Mouse (Mus musculus) stomach, embryonic 16.5 days (tissue): ENCODE results near the gene Tuba1b. TPM values are rescaled to one million over a fixed set of nuclear protein-coding genes. Genes with fewer than 3 reads are reported as not detected.

Experiments
- ATAC-seq: fragments of 200-750 bp; cut with Nextera tagmentation; 2 replicates; pipeline ENCODE4 v1.8.0; 2017; ENCODE audit warnings: moderate number of reproducible peaks, moderate TSS enrichment; ENCODE audit not compliant: insufficient read depth, low FRiP score
- H3K27ac ChIP-seq: fragments of 300-500 bp; sonication (generic); 2 replicates; pipeline ENCODE4 v1.5.1; 2014; ENCODE audit warnings: low read length
- H3K27me3 ChIP-seq: fragments of 300-500 bp; sonication (generic); 2 replicates; pipeline ENCODE4 v1.6.1; 2014; ENCODE audit warnings: low read length, control low read depth, mixed read lengths; ENCODE audit not compliant: control insufficient read depth, insufficient read depth
- H3K36me3 ChIP-seq: fragments of 300-500 bp; sonication (generic); 2 replicates; pipeline ENCODE4 v1.6.1; 2014; ENCODE audit warnings: low read length; ENCODE audit not compliant: control insufficient read depth, insufficient read depth
- H3K4me1 ChIP-seq: fragments of 300-500 bp; sonication (generic); 2 replicates; pipeline ENCODE4 v1.6.1; 2014; ENCODE audit warnings: low read length, control low read depth, mixed read lengths; ENCODE audit not compliant: control insufficient read depth, insufficient read depth
- H3K4me2 ChIP-seq: fragments of 300-500 bp; sonication (generic); 2 replicates; pipeline ENCODE4 v1.6.1; 2014; ENCODE audit warnings: low read depth, low read length, mixed read lengths
- H3K4me3 ChIP-seq: fragments of 300-500 bp; sonication (generic); replicated peaks from 2 replicates; pipeline ENCODE4 v1.5.1; 2014; ENCODE audit warnings: mild to moderate bottlenecking, low read length
- H3K9ac ChIP-seq: fragments of 300-500 bp; sonication (generic); 2 replicates; pipeline ENCODE4 v1.6.1; 2014; ENCODE audit warnings: low read length
- H3K9me3 ChIP-seq: fragments of 300-500 bp; sonication (generic); replicated peaks from 2 replicates; pipeline ENCODE4 v1.6.1; 2016; ENCODE audit warnings: low read length, control low read depth; ENCODE audit not compliant: control insufficient read depth
- WGBS: fragments of 180-500 bp; shearing (Covaris S2); extraction: QIAGEN DNeasy Blood & Tissue Kit; methylation state at CpG from one replicate; pipeline ENCODE4 v1.1.7; 2014; 5-methylcytosine and 5-hydroxymethylcytosine counted together
- polyA plus RNA-seq: library from polyadenylated mRNA; unstranded; fragments of >200 nt; fragmentation: Nextera tagmentation; extraction: Ambion mirVana; gene quantifications from 2 replicates; pipeline ENCODE4 v1.2.1, GENCODE M21; 2015

The Tuba1b gene
- 1,202 and 1,296 TPM in 2 replicates for polyA plus RNA-seq

- peak within 1 kb of the TSS; percentile 94 for H3K9ac ChIP-seq
- H3K27ac ChIP-seq: peak within 1 kb of the TSS; percentile 99
- peak within 1 kb of the TSS; percentile 98 for H3K4me2 ChIP-seq
- H3K27me3 ChIP-seq: no peaks in the 10 kb centered on the region
- H3K4me3 ChIP-seq: peak within 1 kb of the TSS; percentile 81
- peak; percentile 97 for ATAC-seq
- H3K4me1 ChIP-seq: peaks cover 8% of the 10 kb centered on the region
- H3K36me3 ChIP-seq: 0 out of 2 replicates have a peak, but pooled peaks cover 6% of the 10 kb centered on the region
- no peaks in the 10 kb centered on the region for H3K9me3 ChIP-seq
- WGBS: under 1% methylated on average over 48 of the region's 58 CpGs
Observed at GRCm38 (mm10) chr15:98934217-98934839, at the start of gene Tuba1b. Gene Tuba1b (minus strand): TSS chr15:98934565.

- no peak; the same call in 1 of the 2 replicates for ATAC-seq
- H3K27ac ChIP-seq: peak overlapping the region; percentile 16
- no peak overlapping the region for H3K4me2 ChIP-seq
- H3K36me3 ChIP-seq: no peaks in the 10 kb centered on the region
- WGBS: 50% methylated on average over 16 of the region's 16 CpGs
- H3K4me3 ChIP-seq: no peak overlapping the region; the same call in 1 of the 2 replicates
- no peaks in the 10 kb centered on the region for H3K9me3 ChIP-seq
- H3K27me3 ChIP-seq: no peaks in the 10 kb centered on the region
- no peak overlapping the region; the same call in 1 of the 2 replicates for H3K9ac ChIP-seq
- peaks cover 20% of the 10 kb centered on the region for H3K4me1 ChIP-seq
Observed at GRCm38 (mm10) chr15:98983431-98984081, 49.2 kb upstream of the Tuba1b start.

- no peaks in the 10 kb centered on the region for H3K27me3 ChIP-seq
- no peak overlapping the region for H3K4me3 ChIP-seq
- ATAC-seq: no peak
- no peak overlapping the region for H3K9ac ChIP-seq
- H3K36me3 ChIP-seq: no peaks in the 10 kb centered on the region
- H3K27ac ChIP-seq: no peak overlapping the region
- no peak overlapping the region for H3K4me2 ChIP-seq
- peaks cover 11% of the 10 kb centered on the region for H3K4me1 ChIP-seq
- WGBS: 75% methylated on average over 6 of the region's 6 CpGs
- no peaks in the 10 kb centered on the region for H3K9me3 ChIP-seq
Observed at GRCm38 (mm10) chr15:98982100-98982499, 47.7 kb upstream of the Tuba1b start.

GRCm38 (mm10) chr15:98980012-98980614 is 45.7 kb upstream of the Tuba1b start:
- Histone ChIP-seq H3K9me3 (no peaks in the 10 kb centered on the region), H3K9ac (no peak overlapping the region), H3K4me1 (peaks cover 6% of the 10 kb centered on the region), H3K27me3 (no peaks in the 10 kb centered on the region), H3K36me3 (no peaks in the 10 kb centered on the region), H3K27ac (no peak overlapping the region), H3K4me2 (no peak overlapping the region), H3K4me3 (no peak overlapping the region)
- ATAC-seq: no peak
- WGBS: 57% methylated on average over 7 of the region's 7 CpGs

GRCm38 (mm10) chr15:98978409-98979172 is 44.2 kb upstream of the Tuba1b start:
- ATAC-seq: no peak
- Histone ChIP-seq H3K9me3 (no peaks in the 10 kb centered on the region), H3K36me3 (no peaks in the 10 kb centered on the region), H3K4me2 (no peak overlapping the region), H3K27me3 (no peaks in the 10 kb centered on the region), H3K9ac (no peak overlapping the region), H3K4me3 (no peak overlapping the region), H3K27ac (no peak overlapping the region), H3K4me1 (peaks cover 6% of the 10 kb centered on the region)
- WGBS: 66% methylated on average over 20 of the region's 20 CpGs

- peak; percentile 62; the same call in 1 of the 2 replicates for ATAC-seq
- Histone ChIP-seq H3K4me2 (no peak overlapping the region), H3K27ac (peak overlapping the region; percentile 16; the same call in 1 of the 2 replicates), H3K9ac (0 out of 2 replicates have a peak overlapping the region, but pooled peaks have one; percentile 31), H3K9me3 (no peaks in the 10 kb centered on the region), H3K4me3 (no peak overlapping the region), H3K27me3 (no peaks in the 10 kb centered on the region), H3K36me3 (no peaks in the 10 kb centered on the region), H3K4me1 (peaks cover 6% of the 10 kb centered on the region)
- WGBS: 62% methylated on average over 14 of the region's 14 CpGs
Observed at GRCm38 (mm10) chr15:98977759-98978408, 43.5 kb upstream of the Tuba1b start.

- Histone ChIP-seq H3K27ac (peak overlapping the region; percentile 16; the same call in 1 of the 2 replicates), H3K4me2 (no peak overlapping the region)
Observed at GRCm38 (mm10) chr15:98976763-98977758, 42.7 kb upstream of the Tuba1b start.

More at GRCm38 (mm10) chr15:98976763-98977758, 42.7 kb upstream of the Tuba1b start:
- Histone ChIP-seq H3K27me3 (no peaks in the 10 kb centered on the region), H3K4me3 (no peak overlapping the region), H3K4me1 (peaks cover 6% of the 10 kb centered on the region), H3K9me3 (no peaks in the 10 kb centered on the region), H3K36me3 (no peaks in the 10 kb centered on the region), H3K9ac (0 out of 2 replicates have a peak overlapping the region, but pooled peaks have one; percentile 41)
- ATAC-seq: no peak
- WGBS: 69% methylated on average over 21 of the region's 21 CpGs
